10 mouse cellular contexts compared by ENCODE assay signal in the genomic region with DNA sequence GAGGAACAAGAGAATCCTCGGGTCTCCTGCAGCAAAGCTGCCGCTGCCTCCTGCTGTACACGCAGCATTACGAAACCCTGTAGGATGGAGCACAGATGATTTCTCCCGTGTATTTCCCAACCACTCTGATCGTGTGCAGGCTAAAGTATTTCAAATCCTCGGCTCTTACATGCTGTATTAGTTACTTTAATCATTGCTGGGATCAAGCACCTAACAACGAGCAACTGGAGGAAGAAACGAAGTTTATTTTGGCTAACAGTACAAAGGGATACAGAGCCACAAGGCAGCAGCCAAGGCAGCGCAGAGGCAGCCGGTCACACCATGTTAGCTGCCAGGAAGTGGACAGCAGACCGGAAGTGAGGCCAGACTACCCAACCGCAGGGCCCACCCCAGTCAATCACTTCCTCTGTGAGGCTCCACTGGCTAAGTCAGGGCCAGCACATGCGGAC.
DNase-seq lines count a peak whose midpoint lies in the region; ATAC-seq and TF ChIP-seq lines count a peak whose summit lies in the region.
"Had no signal": no experiment of that assay in that cellular context is flagged by ENCODE, and none has a peak within 500 bp of the region (broad histone marks: within the 10 kb centered on the region; RNA-seq: fewer than 3 reads in every experiment).

No protein-coding gene starts in this region.

- H3K9ac ChIP-seq in liver, postnatal 0 days (replicated peaks) = no peak overlapping the region

- no peaks in the 10 kb centered on the region for H3K27me3 ChIP-seq in liver, postnatal 0 days (ENCODE audit: insufficient read depth, low read length)
- H3K27me3 ChIP-seq: CH12.LX had no signal

- H3K4me2 ChIP-seq in liver, postnatal 0 days (ENCODE audit: low read depth, low read length) = peak overlapping the region; percentile 34

- ATAC-seq in frontal cortex, adult (ENCODE audit: low TSS enrichment) = no peak
- ATAC-seq in hematopoietic stem cell, adult 5-6 weeks (replicated peaks in 1 of 2; ENCODE audit: insufficient read depth in 1 of 2, low FRiP score in 2 of 2, low TSS enrichment in 1 of 2, low read depth in 1 of 2, poor library complexity in 2 of 2, severe bottlenecking in 2 of 2) = peak; percentile 71 to 86; a peak in 3 of 4 replicates
- peak; percentile 78 for ATAC-seq in liver, postnatal 0 days

- no peak for TF ChIP-seq CTCF in liver, postnatal 0 days (IDR thresholded peaks at IDR 0.05; ENCODE audit: low read depth)

- DNase-seq in frontal cortex, postnatal 10 days (ENCODE audit: low spot score in 2 of 2) = peak; percentile 33 to 42
- peak; percentile 61 for DNase-seq in liver, postnatal 0 days
- DNase-seq in cerebellum, adult 18-20 months = no peak
- no peak for DNase-seq in left cerebral cortex, adult 11 months (ENCODE audit: low spot score)
- DNase-seq in cerebellum, adult 9-11 months = no peak

- no peak overlapping the region for H3K4me3 ChIP-seq in brown adipose tissue, adult 24 weeks (ENCODE audit: insufficient read depth, low read depth, low read length)
- H3K4me3 ChIP-seq in liver, postnatal 0 days (ENCODE audit: low read depth, low read length) = no peak overlapping the region
- H3K4me3 ChIP-seq: erythroblast, embryonic 14.5 days had no signal

- WGBS in liver, postnatal 0 days (ENCODE audit: insufficient replicate concordance) = 34% methylated on average over 14 of the region's 14 CpGs

- H3K36me3 ChIP-seq in liver, postnatal 0 days (replicated peaks; ENCODE audit: insufficient read depth, low read length) = peaks cover 13% of the 10 kb centered on the region; the same call in 1 of the 2 replicates

- TF ChIP-seq EP300 in liver, postnatal 0 days (IDR thresholded peaks at IDR 0.05; ENCODE audit: low read depth) = no peak

- H3K9me3 ChIP-seq in liver, postnatal 0 days (ENCODE audit: low read length) = no peaks in the 10 kb centered on the region

- H3K4me1 ChIP-seq in brown adipose tissue, adult 24 weeks (ENCODE audit: control insufficient read depth, insufficient read depth, insufficient read length, low read length) = no peaks in the 10 kb centered on the region
- no peaks in the 10 kb centered on the region for H3K4me1 ChIP-seq in liver, postnatal 0 days (ENCODE audit: insufficient read depth)

- peak overlapping the region; percentile 49 for H3K27ac ChIP-seq in brown adipose tissue, adult 24 weeks (replicated peaks; ENCODE audit: low read depth, low read length)
- H3K27ac ChIP-seq in liver, postnatal 0 days (ENCODE audit: low read depth) = peak overlapping the region; percentile 30

Comparison
In these comparisons a context has a peak if more than half of its experiments do, and no peak if none do; other contexts are left out.
1. DNase-seq: peak in frontal cortex, postnatal 10 days (2 of 2) and liver, postnatal 0 days (single experiment); none in cerebellum, adult 18-20 months (0 of 2), left cerebral cortex, adult 11 months (single experiment) and cerebellum, adult 9-11 months (single experiment).